Mouse (Mus musculus): ENCODE results near the gene Gm3676.
"Not testable (repeated sequence)": the region's sequence is repeated elsewhere in the genome, so short reads cannot be mapped to it uniquely, and the experiment has no call there.

The Gm3676 gene

DNA sequence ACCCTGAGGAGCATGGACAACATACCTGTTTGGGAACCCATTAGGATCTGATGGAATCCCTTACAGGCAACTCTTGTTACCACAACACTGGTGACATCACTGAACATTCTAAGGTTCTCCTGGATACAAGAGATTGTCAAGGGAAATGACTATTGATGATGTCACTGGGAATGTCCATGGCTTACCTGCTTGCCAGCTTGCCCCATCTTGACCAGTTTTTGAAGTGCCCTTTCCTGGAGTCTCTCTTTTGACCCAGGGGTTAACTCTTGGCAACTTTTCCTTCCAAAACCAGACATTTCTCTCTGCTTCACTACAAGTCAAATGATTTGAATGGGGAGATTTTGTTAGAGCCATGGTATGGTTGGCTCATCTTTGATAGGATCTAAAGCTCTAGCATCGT, at the start of gene Gm3676:
TSS of gene Gm3676 (minus strand) at position 101 of the 400 bp plus-strand sequence.
- DNase-seq (ENCODE audit: low read depth in 1 of 2, low spot score in 2 of 2): not testable (repeated sequence)

DNA sequence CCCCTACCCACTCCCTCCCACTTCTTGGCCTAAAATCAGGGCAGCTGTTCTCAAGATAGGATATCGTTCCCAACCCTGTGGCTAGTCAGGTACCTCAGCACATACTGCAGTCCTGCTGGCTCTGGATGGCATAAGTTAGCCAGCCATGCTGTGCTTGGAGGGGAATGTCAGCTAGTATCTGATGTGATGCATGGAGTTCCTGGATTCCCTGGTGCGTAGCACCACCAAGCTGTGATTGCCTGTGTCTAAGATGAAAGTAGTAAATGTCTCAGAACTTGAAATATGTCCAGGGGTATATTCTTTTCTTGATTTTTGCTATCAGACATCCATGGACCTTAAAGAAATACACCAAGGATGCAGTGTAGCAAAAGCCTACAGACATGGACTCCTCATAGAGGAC, 1.9 kb upstream of the Gm3676 start:
- not testable (repeated sequence) for DNase-seq (ENCODE audit: low read depth in 1 of 2, low spot score in 2 of 2)

DNA sequence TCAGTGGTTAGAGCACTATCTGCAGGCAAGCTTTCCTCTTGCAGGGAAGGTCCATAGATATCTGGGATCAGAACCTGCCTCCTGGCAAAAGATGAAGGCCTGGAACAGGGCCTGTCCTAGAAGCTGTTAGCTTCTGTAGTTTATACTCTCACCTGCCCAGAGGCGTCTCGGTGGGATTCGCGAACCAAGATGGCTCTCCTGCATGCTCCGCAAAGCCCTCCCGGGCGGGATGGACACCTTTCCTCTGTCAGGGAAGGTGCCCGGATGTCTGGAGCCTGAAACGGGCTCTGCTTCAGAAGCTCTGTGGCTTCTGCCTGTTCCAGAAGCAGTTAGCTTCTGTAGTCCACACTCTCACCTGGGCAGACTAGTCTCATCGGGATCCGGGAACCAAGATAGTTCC, 16.1 kb downstream of the Gm3676 start:
- not testable (repeated sequence) for DNase-seq (ENCODE audit: low read depth in 1 of 2, low spot score in 2 of 2)

GRCm38 (mm10) chr14:41624512-41624911, 21.8 kb downstream of the Gm3676 start, which contains the start of gene Gm3072:
Gene Gm3072, minus strand, starts transcription at chr14:41624612.
- DNase-seq (ENCODE audit: low read depth in 1 of 2, low spot score in 2 of 2): not testable (repeated sequence)

- not testable (repeated sequence) for DNase-seq (ENCODE audit: low read depth in 1 of 2, low spot score in 2 of 2)
These were observed 23.8 kb downstream of the Gm3676 start for GRCm38 (mm10) chr14:41622535-41622934.

- DNase-seq (ENCODE audit: low read depth in 1 of 2, low spot score in 2 of 2): not testable (repeated sequence)
These were observed 35.6 kb downstream of the Gm3676 start for GRCm38 (mm10) chr14:41610690-41611089.

DNA sequence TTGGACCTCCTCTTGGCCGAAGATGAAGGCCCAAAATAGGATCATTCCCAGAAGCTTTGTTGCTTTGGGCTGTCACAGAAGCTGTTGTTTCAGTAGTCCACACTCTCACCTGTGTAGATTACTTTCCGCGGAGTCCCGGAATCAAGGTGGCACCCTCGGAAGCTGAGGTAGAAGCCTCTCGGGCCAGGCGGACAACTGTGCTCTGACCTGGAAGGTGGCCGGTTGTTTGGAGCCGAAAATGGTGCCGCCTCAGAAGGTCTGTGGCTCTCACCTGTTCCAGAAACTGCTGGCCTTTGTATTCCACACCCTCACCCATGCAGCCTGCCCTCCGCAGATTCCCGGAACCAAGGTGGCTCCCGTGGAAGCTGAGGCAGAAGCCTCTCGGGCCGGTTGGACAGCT, 45.4 kb downstream of the Gm3676 start:
- not testable (repeated sequence) for DNase-seq (ENCODE audit: low read depth in 1 of 2, low spot score in 2 of 2)
